ENCODE assay signal across 12 mouse cellular contexts in genomic region chr1:162074626-162075410, GRCm38 (mm10).
DNase-seq lines count a peak whose midpoint lies in the region; ATAC-seq lines count a peak whose summit lies in the region.
"Had no signal": no experiment of that assay in that cellular context is flagged by ENCODE, and none has a peak within 500 bp of the region (broad histone marks: within the 10 kb centered on the region; RNA-seq: fewer than 3 reads in every experiment).

No protein-coding gene starts in this region.

- no peaks in the 10 kb centered on the region for H3K36me3 ChIP-seq in forebrain, embryonic 10.5 days (replicated peaks)
- H3K36me3 ChIP-seq in forebrain, embryonic 16.5 days (ENCODE audit: control insufficient read depth, insufficient read depth): no peaks in the 10 kb centered on the region
- H3K36me3 ChIP-seq in kidney, embryonic 15.5 days: no peaks in the 10 kb centered on the region
- H3K36me3 ChIP-seq in intestine, embryonic 16.5 days (ENCODE audit: control insufficient read depth, insufficient read depth, low read length): no peaks in the 10 kb centered on the region
- H3K36me3 ChIP-seq: G1E; liver, embryonic 12.5 days had no signal

- no peak overlapping the region for H3K9ac ChIP-seq in forebrain, embryonic 16.5 days (replicated peaks; ENCODE audit: low read depth, low read length)
- H3K9ac ChIP-seq in kidney, embryonic 15.5 days: no peak overlapping the region
- no peak overlapping the region for H3K9ac ChIP-seq in intestine, embryonic 16.5 days (ENCODE audit: low read depth, low read length)
- H3K9ac ChIP-seq: liver, embryonic 12.5 days had no signal

- H3K4me2 ChIP-seq in forebrain, embryonic 16.5 days (ENCODE audit: low read length): no peak overlapping the region
- no peak overlapping the region for H3K4me2 ChIP-seq in kidney, embryonic 15.5 days
- H3K4me2 ChIP-seq in intestine, embryonic 16.5 days (ENCODE audit: low read depth, low read length): no peak overlapping the region
- H3K4me2 ChIP-seq: liver, embryonic 12.5 days had no signal

- peaks cover 35% of the 10 kb centered on the region for H3K4me1 ChIP-seq in forebrain, embryonic 10.5 days
- H3K4me1 ChIP-seq in forebrain, embryonic 16.5 days (replicated peaks; ENCODE audit: control insufficient read depth, insufficient read depth, low read length): 0 out of 2 replicates have a peak, but pooled peaks cover 2% of the 10 kb centered on the region
- H3K4me1 ChIP-seq in kidney, embryonic 15.5 days: peaks cover 34% of the 10 kb centered on the region
- peaks cover 8% of the 10 kb centered on the region; the same call in 1 of the 2 replicates for H3K4me1 ChIP-seq in intestine, embryonic 16.5 days (ENCODE audit: control insufficient read depth, insufficient read depth, low read length)
- H3K4me1 ChIP-seq: liver, embryonic 12.5 days had no signal

- WGBS in forebrain, embryonic 10.5 days: 63% methylated on average over 17 of the region's 17 CpGs
- WGBS in forebrain, embryonic 16.5 days: 46% methylated on average over 17 of the region's 17 CpGs
- WGBS in kidney, embryonic 15.5 days: 38% methylated on average over 17 of the region's 17 CpGs
- WGBS in intestine, embryonic 16.5 days: 54% methylated on average over 17 of the region's 17 CpGs

- no peak for DNase-seq in forebrain, embryonic 10.5 days (ENCODE audit: extremely low spot score, low spot score)
- no peak for DNase-seq in kidney, postnatal 25 days
- peak; percentile 56 for DNase-seq in NIH3T3 (ENCODE audit: low read depth)
- DNase-seq in B cell, adult 2 months: no peak
- DNase-seq in right cerebral cortex, postnatal 14 days: no peak
- DNase-seq: gastrocnemius, postnatal 36 days had no signal

- H3K9me3 ChIP-seq in forebrain, embryonic 10.5 days: no peaks in the 10 kb centered on the region
- H3K9me3 ChIP-seq in forebrain, embryonic 16.5 days (ENCODE audit: control insufficient read depth, low read length): no peaks in the 10 kb centered on the region
- no peaks in the 10 kb centered on the region for H3K9me3 ChIP-seq in kidney, embryonic 15.5 days (replicated peaks)
- no peaks in the 10 kb centered on the region for H3K9me3 ChIP-seq in intestine, embryonic 16.5 days (ENCODE audit: control insufficient read depth, low read length)
- H3K9me3 ChIP-seq: G1E; liver, embryonic 12.5 days had no signal

- H3K4me3 ChIP-seq in forebrain, embryonic 10.5 days: no peak overlapping the region
- H3K4me3 ChIP-seq in forebrain, embryonic 16.5 days (replicated peaks; ENCODE audit: low read length): no peak overlapping the region
- no peak overlapping the region for H3K4me3 ChIP-seq in kidney, embryonic 15.5 days (replicated peaks)
- H3K4me3 ChIP-seq in intestine, embryonic 16.5 days (ENCODE audit: low read length): no peak overlapping the region
- H3K4me3 ChIP-seq: liver, embryonic 12.5 days had no signal

- ATAC-seq in forebrain, embryonic 16.5 days: no peak
- peak; percentile 61 for ATAC-seq in kidney, embryonic 15.5 days (replicated peaks; ENCODE audit: low FRiP score)
- ATAC-seq in intestine, embryonic 16.5 days: no peak
- ATAC-seq: inflammation-experienced regulatory T-cells, adult 6 months; liver, embryonic 12.5 days had no signal

- no peaks in the 10 kb centered on the region for H3K27me3 ChIP-seq in forebrain, embryonic 10.5 days (ENCODE audit: poor library complexity, severe bottlenecking)
- no peaks in the 10 kb centered on the region for H3K27me3 ChIP-seq in forebrain, embryonic 16.5 days (replicated peaks; ENCODE audit: control insufficient read depth, insufficient read depth, low read length)
- H3K27me3 ChIP-seq in kidney, embryonic 15.5 days: no peaks in the 10 kb centered on the region
- no peaks in the 10 kb centered on the region for H3K27me3 ChIP-seq in intestine, embryonic 16.5 days (replicated peaks; ENCODE audit: control insufficient read depth, insufficient read depth, low read length)
- H3K27me3 ChIP-seq: liver, embryonic 12.5 days had no signal

- H3K27ac ChIP-seq in forebrain, embryonic 10.5 days: peak overlapping the region; percentile 77
- H3K27ac ChIP-seq in forebrain, embryonic 16.5 days (ENCODE audit: low read length): no peak overlapping the region
- H3K27ac ChIP-seq in kidney, embryonic 15.5 days: peak overlapping the region; percentile 90
- peak overlapping the region; percentile 62 for H3K27ac ChIP-seq in intestine, embryonic 16.5 days (ENCODE audit: low read length)
- H3K27ac ChIP-seq: liver, embryonic 12.5 days had no signal
